Mouse (Mus musculus) forebrain, embryonic 16.5 days (tissue): ENCODE data around the gene Pcyt2. TPM values are rescaled to one million over a fixed set of nuclear protein-coding genes. Genes with fewer than 3 reads are reported as not detected.
A peak's percentile ranks its signal among the peaks of the same experiment; 100 is the strongest.

Experiments used
- ATAC-seq: fragments of 200-750 bp; cut with Nextera tagmentation; 2 replicates; pipeline ENCODE4 v1.8.0; 2017; ENCODE audit warnings: mild to moderate bottlenecking, moderate library complexity
- H3K27ac ChIP-seq: fragments of 300-500 bp; sonication (generic); 2 replicates; pipeline ENCODE4 v1.5.1; 2014; ENCODE audit warnings: low read length, control low read depth
- H3K27me3 ChIP-seq: fragments of 300-500 bp; sonication (generic); replicated peaks from 2 replicates; pipeline ENCODE4 v1.6.1; 2014; ENCODE audit warnings: low read length; ENCODE audit not compliant: control insufficient read depth, insufficient read depth
- H3K36me3 ChIP-seq: fragments of 300-500 bp; sonication (generic); 2 replicates; pipeline ENCODE4 v1.6.1; 2014; ENCODE audit not compliant: control insufficient read depth, insufficient read depth
- H3K4me1 ChIP-seq: fragments of 300-500 bp; sonication (generic); replicated peaks from 2 replicates; pipeline ENCODE4 v1.6.1; 2014; ENCODE audit warnings: low read length; ENCODE audit not compliant: control insufficient read depth, insufficient read depth
- H3K4me2 ChIP-seq: fragments of 300-500 bp; sonication (generic); 2 replicates; pipeline ENCODE4 v1.6.1; 2014; ENCODE audit warnings: mild to moderate bottlenecking, low read length, control low read depth
- H3K4me3 ChIP-seq: fragments of 300-500 bp; sonication (generic); replicated peaks from 2 replicates; pipeline ENCODE4 v1.5.1; 2014; ENCODE audit warnings: mild to moderate bottlenecking, low read length, control low read depth
- H3K9ac ChIP-seq: fragments of 300-500 bp; sonication (generic); replicated peaks from 2 replicates; pipeline ENCODE4 v1.6.1; 2014; ENCODE audit warnings: low read depth, low read length, control low read depth
- H3K9me3 ChIP-seq: fragments of 300-500 bp; sonication (generic); 2 replicates; pipeline ENCODE4 v1.6.1; 2016; ENCODE audit warnings: low read length; ENCODE audit not compliant: control insufficient read depth
- WGBS: fragments of 180-500 bp; shearing (Covaris S2); extraction: QIAGEN DNeasy Blood & Tissue Kit; methylation state at CpG from one replicate; pipeline ENCODE4 v1.1.7; 2014; 5-methylcytosine and 5-hydroxymethylcytosine counted together
- polyA plus RNA-seq: library from polyadenylated mRNA; unstranded; fragments of >200 nt; fragmentation: Nextera tagmentation; extraction: Ambion mirVana; gene quantifications from 2 replicates; pipeline ENCODE4 v1.2.1, GENCODE M21; 2015

Gene Pcyt2
- polyA plus RNA-seq, 1 experiment from 2014 or later, result 234 TPM

- no peaks in the 10 kb centered on the region for H3K9me3 ChIP-seq
- H3K36me3 ChIP-seq, result peaks cover 14% of the 10 kb centered on the region; the same call in 1 of the 2 replicates
- no peaks in the 10 kb centered on the region for H3K27me3 ChIP-seq
- under 1% methylated on average over 88 of the region's 94 CpGs for WGBS
- peak; percentile 96 for ATAC-seq
- peak within 1 kb of the TSS; percentile 90 for H3K9ac ChIP-seq
- H3K4me1 ChIP-seq, result peaks cover 19% of the 10 kb centered on the region
- peak within 1 kb of the TSS; percentile 82 for H3K4me2 ChIP-seq
- H3K27ac ChIP-seq, result peak within 1 kb of the TSS; percentile 91
- H3K4me3 ChIP-seq, result peak within 1 kb of the TSS; percentile 97
Measured at GRCm38 (mm10) chr11:120572752-120573584, 44.8 kb downstream of the Pcyt2 start, which contains the start of gene P4hb. Gene P4hb (minus strand): TSS chr11:120573253.

DNA sequence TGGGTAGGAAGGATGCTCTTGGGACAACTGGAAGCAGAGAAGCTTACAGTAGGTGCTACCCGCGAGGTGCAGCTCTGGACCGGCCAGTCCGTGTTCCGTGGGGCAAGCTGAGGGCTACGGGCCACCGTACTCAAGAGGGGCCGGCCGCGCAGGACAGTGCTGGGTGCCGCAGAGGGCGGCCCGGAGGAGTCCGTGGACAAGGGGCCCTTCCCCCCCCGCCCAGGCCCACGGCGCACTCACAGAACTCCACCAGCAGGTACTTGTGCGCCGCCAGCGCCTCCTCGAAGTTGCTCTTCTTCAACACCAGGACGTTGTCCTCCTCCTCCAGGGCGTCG, 45.4 kb downstream of the Pcyt2 start:
- Histone ChIP-seq H3K4me2 (peak overlapping the region; percentile 68), H3K9me3 (no peaks in the 10 kb centered on the region), H3K27me3 (no peaks in the 10 kb centered on the region), H3K4me3 (peak overlapping the region; percentile 97), H3K27ac (peak overlapping the region; percentile 84), H3K36me3 (peaks cover 13% of the 10 kb centered on the region; the same call in 1 of the 2 replicates), H3K9ac (peak overlapping the region; percentile 90), H3K4me1 (peaks cover 19% of the 10 kb centered on the region)
- ATAC-seq, result peak; percentile 22; the same call in 1 of the 2 replicates
- WGBS, result 0% methylated on average over 21 of the region's 24 CpGs

- H3K9ac ChIP-seq, result peak overlapping the region; percentile 90
- 14% methylated on average over 11 of the region's 11 CpGs for whole genome bisulfite sequencing
- H3K4me2 ChIP-seq, result peak overlapping the region; percentile 68
- ATAC-seq, result no peak
- H3K27ac ChIP-seq, result peak overlapping the region; percentile 84; the same call in 1 of the 2 replicates
- peaks cover 15% of the 10 kb centered on the region; the same call in 1 of the 2 replicates for H3K36me3 ChIP-seq
- H3K4me3 ChIP-seq, result peak overlapping the region; percentile 97
- H3K27me3 ChIP-seq, result no peaks in the 10 kb centered on the region
- H3K4me1 ChIP-seq, result peaks cover 19% of the 10 kb centered on the region
- H3K9me3 ChIP-seq, result no peaks in the 10 kb centered on the region
Measured at GRCm38 (mm10) chr11:120571754-120572416, 45.9 kb downstream of the Pcyt2 start.

GRCm38 (mm10) chr11:120571122-120571521, 46.6 kb downstream of the Pcyt2 start:
- 88% methylated on average over 3 of the region's 3 CpGs for WGBS

DNA sequence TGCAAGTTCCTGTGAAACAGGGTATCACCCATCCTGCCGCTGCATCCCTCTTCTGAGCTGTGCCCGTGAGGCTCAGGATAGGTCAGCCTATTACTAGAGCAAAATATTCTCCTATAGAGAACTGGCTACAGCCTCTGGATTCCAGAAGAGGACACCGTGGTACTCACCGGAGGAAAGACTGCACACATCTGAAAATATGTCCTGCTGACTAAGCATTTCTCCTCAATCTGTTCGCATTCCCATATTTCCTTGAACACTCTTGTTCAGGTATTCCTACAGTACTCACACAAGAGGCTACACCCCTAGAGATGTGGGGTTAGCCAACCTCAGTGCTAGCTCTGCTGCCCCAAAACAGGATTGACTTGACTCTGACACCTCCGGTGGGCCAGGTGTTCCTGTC, 49.4 kb downstream of the Pcyt2 start:
- Histone ChIP-seq H3K4me1 (peaks cover 11% of the 10 kb centered on the region), H3K4me2 (no peak overlapping the region), H3K36me3 (peaks cover 29% of the 10 kb centered on the region), H3K9me3 (no peaks in the 10 kb centered on the region), H3K9ac (no peak overlapping the region), H3K27ac (no peak overlapping the region), H3K4me3 (no peak overlapping the region), H3K27me3 (no peaks in the 10 kb centered on the region)
- 98% methylated on average over 6 of the region's 6 CpGs for WGBS
- no peak for ATAC-seq

More at GRCm38 (mm10) chr11:120571122-120571521, 46.6 kb downstream of the Pcyt2 start:
- H3K4me3 ChIP-seq, result no peak overlapping the region
- ATAC-seq, result no peak
- peaks cover 19% of the 10 kb centered on the region for H3K4me1 ChIP-seq
- H3K27me3 ChIP-seq, result no peaks in the 10 kb centered on the region
- H3K27ac ChIP-seq, result no peak overlapping the region
- H3K9me3 ChIP-seq, result no peaks in the 10 kb centered on the region
- H3K4me2 ChIP-seq, result peak overlapping the region; percentile 68
- H3K36me3 ChIP-seq, result peaks cover 15% of the 10 kb centered on the region; the same call in 1 of the 2 replicates
- no peak overlapping the region for H3K9ac ChIP-seq

DNA sequence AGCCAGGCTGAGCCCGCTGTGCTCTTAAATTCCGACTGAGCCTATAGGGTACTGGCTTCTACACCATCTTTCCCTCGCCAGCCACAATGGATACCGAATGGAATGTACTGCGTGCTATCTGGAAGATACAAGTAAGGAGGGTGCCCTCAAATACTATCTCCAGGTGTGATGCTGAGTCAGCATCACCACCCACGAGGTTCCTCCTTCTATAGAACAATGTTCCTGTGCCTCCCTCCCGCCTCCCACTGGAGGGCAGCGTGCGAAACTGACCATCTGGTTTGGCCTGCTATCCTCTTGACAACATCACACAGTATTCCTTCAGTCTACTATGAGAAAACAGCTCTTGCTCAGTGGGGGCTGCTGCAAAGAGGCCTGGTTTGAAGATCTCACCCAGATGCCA, 52.6 kb downstream of the Pcyt2 start:
- Histone ChIP-seq H3K9ac (no peak overlapping the region), H3K4me1 (no peaks in the 10 kb centered on the region), H3K4me3 (no peak overlapping the region), H3K4me2 (no peak overlapping the region), H3K9me3 (no peaks in the 10 kb centered on the region), H3K36me3 (peaks cover 52% of the 10 kb centered on the region), H3K27me3 (no peaks in the 10 kb centered on the region), H3K27ac (no peak overlapping the region)
- ATAC-seq, result no peak
- WGBS, result 88% methylated on average over 9 of the region's 9 CpGs

GRCm38 (mm10) chr11:120562949-120563348, 54.8 kb downstream of the Pcyt2 start:
- WGBS, result 97% methylated on average over 13 of the region's 13 CpGs
- Histone ChIP-seq H3K36me3 (peaks cover 50% of the 10 kb centered on the region), H3K4me1 (no peaks in the 10 kb centered on the region), H3K27me3 (no peaks in the 10 kb centered on the region), H3K4me2 (no peak overlapping the region), H3K9me3 (no peaks in the 10 kb centered on the region), H3K27ac (no peak overlapping the region), H3K4me3 (no peak overlapping the region), H3K9ac (no peak overlapping the region)
- ATAC-seq, result no peak

DNA sequence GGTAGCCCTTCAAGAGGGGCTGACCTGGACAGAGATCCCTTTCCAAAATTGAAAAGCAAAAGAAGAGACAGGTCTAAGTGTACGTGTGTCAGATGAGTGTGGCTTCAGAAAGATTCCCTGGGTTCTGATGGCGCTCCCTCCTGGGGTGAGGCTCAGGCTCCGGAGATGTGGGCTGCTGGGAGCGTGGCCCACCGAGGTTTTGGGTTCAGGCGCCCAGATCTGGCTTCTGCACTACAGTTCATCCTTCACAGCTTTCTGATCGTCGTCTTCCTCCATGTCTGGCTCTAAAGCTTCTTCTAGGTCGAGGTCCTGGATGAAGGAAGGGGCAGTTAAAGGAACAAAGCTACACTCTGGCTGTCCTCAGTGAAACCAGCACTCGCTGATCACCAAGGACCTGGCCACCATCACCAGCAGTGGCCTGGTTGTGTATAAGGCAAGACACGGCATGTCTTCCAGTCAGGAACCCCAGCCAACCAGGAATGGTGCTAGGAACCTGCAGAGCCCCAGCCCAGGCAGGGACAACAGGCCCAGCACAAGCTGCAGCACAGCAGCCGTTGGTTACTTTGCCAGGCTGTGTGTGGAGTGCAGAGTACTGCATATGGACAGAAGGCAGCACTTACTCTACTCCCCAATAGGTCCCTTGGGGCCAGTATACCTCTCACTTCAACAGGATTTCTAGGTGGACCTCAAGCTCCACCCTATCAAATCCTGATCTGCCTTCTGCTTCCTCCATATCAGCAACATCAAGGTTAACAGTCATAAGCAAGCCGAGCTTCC, 56.6 kb downstream of the Pcyt2 start:
- 95% methylated on average over 13 of the region's 13 CpGs for WGBS
- Histone ChIP-seq H3K4me2 (no peak overlapping the region), H3K36me3 (peaks cover 46% of the 10 kb centered on the region), H3K9me3 (no peaks in the 10 kb centered on the region), H3K27me3 (no peaks in the 10 kb centered on the region), H3K9ac (no peak overlapping the region), H3K27ac (no peak overlapping the region), H3K4me3 (no peak overlapping the region), H3K4me1 (no peaks in the 10 kb centered on the region)
- ATAC-seq, result no peak
